Mouse (Mus musculus): ENCODE data around the gene Zc3h15. TPM values are rescaled to one million over a fixed set of nuclear protein-coding genes. Genes with fewer than 3 reads are reported as not detected.
"Not testable (repeated sequence)": the region's sequence is repeated elsewhere in the genome, so short reads cannot be mapped to it uniquely, and the experiment has no call there.

Gene Zc3h15
- polyA plus RNA-seq, 1 experiment from 2014 or later: 134 TPM

DNA sequence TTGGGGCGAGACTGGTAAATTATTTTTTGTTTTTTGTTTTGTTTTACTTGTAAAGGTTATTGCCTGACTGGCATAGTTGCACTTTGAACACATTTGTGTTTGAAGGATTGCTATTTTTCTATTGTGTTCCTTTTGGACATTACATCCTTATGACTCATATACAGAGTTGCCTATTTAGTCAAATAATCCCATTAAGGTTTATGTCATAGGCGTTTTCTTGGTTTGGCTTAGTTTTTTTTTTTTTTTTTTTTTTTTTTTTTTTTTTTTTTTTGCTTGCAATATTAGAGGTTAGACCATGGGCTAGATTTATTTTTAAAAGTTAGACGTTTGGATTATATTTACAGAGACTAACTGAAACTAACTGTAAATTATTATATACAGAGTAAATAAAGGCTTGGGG, 15.0 kb downstream of the Zc3h15 start:
- peaks cover 84% of the 10 kb centered on the region for H3K36me3 ChIP-seq
- H3K4me3 ChIP-seq: no peak overlapping the region
- H3K9me3 ChIP-seq (replicated peaks): no peaks in the 10 kb centered on the region
- DNase-seq (ENCODE audit: low spot score): no peak
- H3K27ac ChIP-seq: no peak overlapping the region
- no peaks in the 10 kb centered on the region for H3K4me1 ChIP-seq
- 84% methylated on average over 3 of the region's 3 CpGs for WGBS
- no peaks in the 10 kb centered on the region for H3K27me3 ChIP-seq (ENCODE audit: low read depth, poor library complexity, severe bottlenecking)

DNA sequence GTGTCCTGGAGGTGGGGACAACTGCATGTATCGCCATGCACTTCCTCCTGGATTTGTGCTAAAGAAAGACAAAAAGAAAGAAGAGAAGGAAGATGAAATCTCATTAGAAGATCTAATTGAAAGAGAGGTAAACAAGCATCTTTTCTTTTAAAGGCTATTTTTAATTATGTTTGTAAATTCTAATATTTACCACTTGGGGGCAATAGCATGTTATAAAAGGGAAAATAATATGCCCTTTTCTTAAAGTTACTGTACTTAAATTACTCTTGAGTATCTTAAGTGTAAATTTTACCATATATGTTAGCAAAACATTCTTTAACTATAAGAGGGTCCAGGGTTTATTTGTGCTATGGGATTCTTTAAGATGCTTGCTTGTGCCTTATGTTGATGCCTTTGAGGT, 15.9 kb downstream of the Zc3h15 start:
- no peaks in the 10 kb centered on the region for H3K27me3 ChIP-seq (ENCODE audit: low read depth, poor library complexity, severe bottlenecking)
- no peaks in the 10 kb centered on the region for H3K4me1 ChIP-seq
- 88% methylated on average over 1 of the region's 1 CpGs for WGBS

DNA sequence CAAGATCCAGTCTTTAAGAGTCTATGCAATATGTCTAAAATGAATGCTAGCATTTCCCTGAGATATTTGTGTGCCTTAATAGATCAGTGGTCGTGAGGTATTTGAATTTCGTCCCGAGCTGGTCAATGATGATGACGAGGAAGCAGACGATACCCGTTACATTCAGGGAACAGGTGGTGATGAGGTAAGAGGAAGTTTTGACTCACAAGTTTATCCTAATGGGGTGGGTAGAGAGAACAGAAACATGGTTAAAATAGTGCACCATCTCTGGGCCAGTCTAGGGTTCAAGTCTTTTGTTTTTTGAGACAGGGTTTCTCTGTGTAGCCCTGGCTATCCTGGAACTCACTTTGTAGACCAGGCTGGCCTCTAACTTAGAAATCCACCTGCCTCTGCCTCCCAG, 17.1 kb downstream of the Zc3h15 start:
- no peak overlapping the region for H3K4me3 ChIP-seq
- WGBS: 96% methylated on average over 6 of the region's 6 CpGs
- no peak overlapping the region for H3K27ac ChIP-seq
- no peaks in the 10 kb centered on the region for H3K4me1 ChIP-seq
- peaks cover 77% of the 10 kb centered on the region for H3K36me3 ChIP-seq
- DNase-seq (ENCODE audit: low spot score): no peak
- no peaks in the 10 kb centered on the region for H3K27me3 ChIP-seq (ENCODE audit: low read depth, poor library complexity, severe bottlenecking)
- no peaks in the 10 kb centered on the region for H3K9me3 ChIP-seq (replicated peaks)

More for the DNA sequence above, 15.9 kb downstream of the Zc3h15 start:
- Histone ChIP-seq H3K27ac (no peak overlapping the region), H3K36me3 (peaks cover 79% of the 10 kb centered on the region), H3K9me3 (replicated peaks) (no peaks in the 10 kb centered on the region), H3K4me3 (no peak overlapping the region)
- DNase-seq (ENCODE audit: low spot score): no peak

DNA sequence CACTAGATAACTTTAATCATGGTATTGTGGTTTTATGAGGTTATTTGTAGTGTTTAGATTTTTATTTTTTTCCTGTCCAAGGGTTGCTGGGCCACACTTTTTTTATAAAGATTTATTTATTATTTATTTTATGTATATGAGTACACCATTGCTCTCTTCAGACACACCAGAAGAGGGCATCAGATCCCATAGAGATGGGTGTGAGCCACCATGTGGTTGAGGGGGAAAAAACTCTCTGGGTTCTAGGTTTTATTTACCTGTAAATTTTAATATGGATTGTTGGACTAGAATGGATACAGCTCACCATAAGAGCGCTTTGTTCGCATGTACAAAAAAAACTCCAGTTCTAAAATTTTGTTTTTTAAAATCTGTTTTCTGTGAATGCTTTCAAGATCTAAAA, 20.8 kb downstream of the Zc3h15 start:
- 98% methylated on average over 2 of the region's 2 CpGs for WGBS
- peaks cover 84% of the 10 kb centered on the region for H3K36me3 ChIP-seq
- not testable (repeated sequence) for H3K27me3 ChIP-seq (ENCODE audit: low read depth, poor library complexity, severe bottlenecking); DNase-seq (ENCODE audit: low spot score); H3K9me3 ChIP-seq (replicated peaks); H3K4me3 ChIP-seq; H3K27ac ChIP-seq; H3K4me1 ChIP-seq

DNA sequence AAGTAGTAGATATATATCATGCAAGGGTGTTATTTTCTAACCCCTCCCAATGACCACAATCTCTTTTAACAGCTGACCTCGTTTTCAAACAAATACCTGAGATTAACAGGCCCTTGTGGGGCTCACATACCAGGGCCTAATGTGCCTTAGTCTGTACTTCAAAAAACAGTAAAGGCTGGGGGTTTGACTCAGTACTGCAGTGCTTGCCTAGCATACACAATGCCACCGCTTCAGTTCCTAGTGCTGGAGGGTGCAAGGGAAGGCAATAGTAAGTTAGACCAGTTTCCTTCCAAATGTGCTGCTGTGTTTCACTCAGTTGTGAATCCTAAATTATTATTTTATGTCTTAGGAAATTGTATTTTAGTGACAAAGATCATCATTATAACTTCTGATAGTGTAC, 23.2 kb downstream of the Zc3h15 start:
- Histone ChIP-seq H3K36me3 (peaks cover 77% of the 10 kb centered on the region), H3K27ac (no peak overlapping the region), H3K4me1 (no peaks in the 10 kb centered on the region), H3K9me3 (replicated peaks) (no peaks in the 10 kb centered on the region), H3K27me3 (ENCODE audit: low read depth, poor library complexity, severe bottlenecking) (no peaks in the 10 kb centered on the region), H3K4me3 (no peak overlapping the region)
- no peak for DNase-seq (ENCODE audit: low spot score)
- 87% methylated on average over 2 of the region's 2 CpGs for WGBS

DNA sequence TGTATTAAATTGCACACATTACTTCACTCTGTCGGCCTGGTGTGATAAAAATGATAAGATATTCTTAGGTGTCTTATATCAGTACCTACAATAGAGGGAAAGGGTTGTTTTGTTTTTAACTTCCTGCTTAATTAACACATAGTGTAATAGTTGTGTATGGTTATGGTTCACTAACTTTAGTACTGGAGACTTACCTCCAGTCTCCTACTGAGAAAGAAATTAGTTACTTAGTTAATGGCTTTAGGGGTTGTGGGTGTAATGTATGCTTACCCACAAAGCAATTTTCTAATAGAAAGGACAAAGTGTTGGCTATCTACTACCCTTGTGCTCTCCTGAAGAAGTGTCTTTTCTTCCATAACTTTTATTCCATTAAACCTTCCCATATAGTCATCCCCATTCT, 23.8 kb downstream of the Zc3h15 start:
- Histone ChIP-seq H3K9me3 (replicated peaks) (no peaks in the 10 kb centered on the region), H3K27ac (no peak overlapping the region), H3K4me3 (no peak overlapping the region), H3K4me1 (no peaks in the 10 kb centered on the region), H3K36me3 (peaks cover 77% of the 10 kb centered on the region), H3K27me3 (ENCODE audit: low read depth, poor library complexity, severe bottlenecking) (no peaks in the 10 kb centered on the region)
- DNase-seq (ENCODE audit: low spot score): no peak
- 94% methylated on average over 1 of the region's 1 CpGs for WGBS

DNA sequence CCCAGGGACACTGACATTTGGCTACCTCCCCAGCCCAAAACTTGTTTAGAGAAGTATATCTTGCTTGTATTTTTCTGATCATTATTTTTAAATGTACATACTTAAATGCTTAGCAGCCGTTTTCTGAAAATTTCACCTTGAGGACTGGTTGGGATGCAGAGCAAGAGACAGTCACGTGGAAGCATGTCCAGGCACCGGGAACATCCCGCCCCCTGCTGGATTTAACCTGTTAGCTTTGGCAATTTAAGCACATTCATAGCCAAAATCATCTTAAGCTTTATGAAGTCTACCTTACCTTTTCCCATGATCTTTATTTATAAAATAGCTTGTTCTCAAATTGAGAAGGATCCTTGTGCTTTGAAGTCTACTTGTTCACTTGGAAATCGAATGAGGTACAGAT, 25.8 kb downstream of the Zc3h15 start:
- H3K36me3 ChIP-seq: peaks cover 82% of the 10 kb centered on the region
- WGBS: 89% methylated on average over 5 of the region's 5 CpGs
- H3K27me3 ChIP-seq (ENCODE audit: low read depth, poor library complexity, severe bottlenecking): no peaks in the 10 kb centered on the region
- no peak overlapping the region for H3K27ac ChIP-seq
- no peak overlapping the region for H3K4me3 ChIP-seq
- no peaks in the 10 kb centered on the region for H3K4me1 ChIP-seq
- H3K9me3 ChIP-seq (replicated peaks): no peaks in the 10 kb centered on the region
- DNase-seq (ENCODE audit: low spot score): no peak

DNA sequence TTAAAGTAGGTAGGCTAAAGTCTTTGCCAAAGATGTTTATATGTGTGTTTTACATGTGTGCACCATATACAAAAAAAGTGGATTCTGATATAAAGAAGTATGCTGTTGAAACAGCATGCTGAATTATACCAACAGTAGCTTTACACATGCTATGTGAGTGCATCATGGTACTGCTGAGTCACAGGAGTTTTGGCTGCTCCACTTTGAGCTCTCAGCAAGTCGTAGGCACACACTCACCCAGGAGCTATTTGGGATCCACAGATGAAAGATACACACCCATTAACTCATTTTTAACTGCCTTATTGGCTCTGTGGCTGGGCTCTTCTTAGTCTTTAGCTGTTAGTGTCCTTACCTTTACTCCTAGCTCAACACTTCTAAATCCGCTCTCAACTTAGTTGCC, 27.6 kb downstream of the Zc3h15 start:
- Histone ChIP-seq H3K9me3 (replicated peaks) (no peaks in the 10 kb centered on the region), H3K36me3 (peaks cover 69% of the 10 kb centered on the region), H3K4me3 (no peak overlapping the region), H3K27ac (no peak overlapping the region), H3K27me3 (ENCODE audit: low read depth, poor library complexity, severe bottlenecking) (no peaks in the 10 kb centered on the region), H3K4me1 (peaks cover 4% of the 10 kb centered on the region; the same call in 1 of the 2 replicates)
- 94% methylated on average over 2 of the region's 2 CpGs for WGBS
- DNase-seq (ENCODE audit: low spot score): no peak

DNA sequence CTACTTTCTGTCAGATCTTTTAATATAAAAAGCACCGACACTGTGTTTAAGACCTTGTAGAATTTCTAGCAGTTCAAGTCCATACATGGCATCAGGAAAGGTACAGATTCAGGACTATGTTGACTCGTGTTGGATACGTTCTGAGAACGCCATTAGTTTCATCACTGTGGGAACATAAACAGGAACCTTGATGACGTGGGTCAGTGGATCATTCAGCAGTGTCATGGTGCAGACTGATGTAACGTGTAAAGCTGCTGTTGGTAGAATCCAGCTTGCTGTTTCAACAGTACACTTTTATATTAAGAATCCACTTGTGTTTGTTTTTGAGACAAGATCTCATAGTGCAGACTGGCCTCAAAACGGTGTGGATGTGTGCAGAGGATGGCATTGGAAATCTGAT, 28.8 kb downstream of the Zc3h15 start:
- H3K27me3 ChIP-seq (ENCODE audit: low read depth, poor library complexity, severe bottlenecking): no peaks in the 10 kb centered on the region
- H3K9me3 ChIP-seq (replicated peaks): no peaks in the 10 kb centered on the region
- DNase-seq (ENCODE audit: low spot score): no peak
- H3K27ac ChIP-seq: no peak overlapping the region
- H3K4me3 ChIP-seq: no peak overlapping the region
- H3K36me3 ChIP-seq: peaks cover 56% of the 10 kb centered on the region
- 81% methylated on average over 7 of the region's 7 CpGs for WGBS
- H3K4me1 ChIP-seq: peaks cover 4% of the 10 kb centered on the region; the same call in 1 of the 2 replicates

DNA sequence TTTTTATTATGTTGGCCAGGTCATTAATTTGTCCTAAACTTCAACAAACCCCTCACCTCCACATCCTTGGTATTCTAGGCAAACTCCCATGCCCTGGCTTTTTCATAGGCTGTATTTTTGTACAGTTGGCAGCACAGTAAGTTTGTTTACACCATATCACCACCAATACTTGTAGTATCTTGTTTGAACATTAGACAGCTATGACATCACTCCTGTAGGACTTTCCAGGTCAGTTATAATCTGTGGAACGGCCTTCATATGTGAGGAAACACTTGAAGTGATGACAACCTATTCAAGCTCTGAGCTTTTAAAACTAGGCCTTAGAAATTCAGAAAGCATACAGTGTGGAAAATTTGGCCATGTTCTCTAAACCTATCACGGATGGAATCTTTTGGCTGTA, 29.6 kb downstream of the Zc3h15 start:
- Histone ChIP-seq H3K4me1 (peaks cover 4% of the 10 kb centered on the region; the same call in 1 of the 2 replicates), H3K9me3 (replicated peaks) (no peaks in the 10 kb centered on the region), H3K27me3 (ENCODE audit: low read depth, poor library complexity, severe bottlenecking) (no peaks in the 10 kb centered on the region), H3K36me3 (peaks cover 49% of the 10 kb centered on the region), H3K4me3 (no peak overlapping the region), H3K27ac (no peak overlapping the region)
- 92% methylated on average over 2 of the region's 2 CpGs for WGBS
- DNase-seq (ENCODE audit: low spot score): no peak

DNA sequence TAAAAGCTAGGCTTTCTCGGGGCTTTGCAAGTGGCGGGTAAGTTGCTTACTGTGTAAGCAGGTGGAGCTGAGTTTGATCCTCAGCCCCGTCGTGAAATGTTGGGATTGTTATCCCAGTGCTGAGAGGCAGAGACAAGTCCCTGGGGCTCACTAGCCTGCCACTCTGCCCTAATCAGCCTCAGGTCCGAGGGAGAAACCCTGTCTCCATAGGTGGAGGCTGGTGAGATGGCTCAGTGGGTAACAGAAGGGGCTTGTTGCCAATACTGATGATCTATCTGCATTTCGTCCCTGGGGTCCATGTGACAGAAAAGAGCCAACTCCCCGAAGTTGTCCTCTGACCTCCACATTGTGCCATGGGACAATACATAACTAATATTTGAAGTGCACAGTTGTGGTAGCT, 30.2 kb downstream of the Zc3h15 start:
- no peak for DNase-seq (ENCODE audit: low spot score)
- Histone ChIP-seq H3K9me3 (replicated peaks) (no peaks in the 10 kb centered on the region), H3K27ac (no peak overlapping the region), H3K36me3 (peaks cover 44% of the 10 kb centered on the region), H3K4me3 (no peak overlapping the region), H3K4me1 (peaks cover 4% of the 10 kb centered on the region; the same call in 1 of the 2 replicates), H3K27me3 (ENCODE audit: low read depth, poor library complexity, severe bottlenecking) (no peaks in the 10 kb centered on the region)
- 87% methylated on average over 7 of the region's 7 CpGs for WGBS

DNA sequence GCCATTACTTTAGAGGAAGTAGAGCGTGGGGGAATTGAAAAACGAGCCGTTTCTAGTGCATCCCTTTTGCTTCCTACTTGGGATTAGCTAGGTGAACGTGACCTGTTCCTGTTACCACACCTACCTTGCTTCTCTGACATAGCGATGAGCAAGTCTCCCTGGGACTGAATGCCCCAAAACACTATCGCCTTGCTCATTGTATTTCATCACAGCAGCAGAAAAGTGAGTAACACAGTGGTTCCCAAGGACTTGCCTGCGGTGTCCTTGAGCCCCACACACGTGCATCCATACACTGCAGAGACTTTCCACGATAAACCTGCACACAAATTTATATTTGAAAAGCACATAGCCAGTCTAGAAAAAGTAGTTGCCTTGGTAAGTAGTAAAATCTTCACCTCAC, 30.7 kb downstream of the Zc3h15 start:
- Histone ChIP-seq H3K4me3 (no peak overlapping the region), H3K36me3 (peaks cover 39% of the 10 kb centered on the region), H3K27me3 (ENCODE audit: low read depth, poor library complexity, severe bottlenecking) (no peaks in the 10 kb centered on the region), H3K27ac (no peak overlapping the region), H3K9me3 (replicated peaks) (no peaks in the 10 kb centered on the region), H3K4me1 (peaks cover 4% of the 10 kb centered on the region; the same call in 1 of the 2 replicates)
- DNase-seq (ENCODE audit: low spot score): no peak
- WGBS: 92% methylated on average over 9 of the region's 9 CpGs

DNA sequence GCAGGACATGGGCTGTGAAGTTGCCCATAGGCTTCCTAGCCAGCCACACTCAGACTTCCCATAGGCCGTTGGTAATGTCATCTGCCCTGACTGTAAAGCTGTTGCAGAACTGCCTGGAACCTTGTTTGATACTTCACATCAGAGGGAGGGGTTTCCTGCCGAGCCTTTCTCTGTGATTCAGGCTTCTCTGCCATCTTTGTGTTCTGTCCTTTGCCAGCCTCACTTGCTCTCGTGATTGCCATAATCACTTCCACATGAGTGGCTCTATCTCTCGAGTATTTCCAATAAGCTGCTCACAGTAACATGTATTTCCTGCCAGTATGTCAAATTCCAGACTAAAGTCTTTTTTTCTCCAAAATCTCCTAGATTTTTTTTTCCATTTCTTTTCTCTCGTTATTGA, 31.4 kb downstream of the Zc3h15 start:
- H3K36me3 ChIP-seq: peaks cover 33% of the 10 kb centered on the region
- H3K4me1 ChIP-seq: peaks cover 4% of the 10 kb centered on the region; the same call in 1 of the 2 replicates
- H3K27ac ChIP-seq: no peak overlapping the region
- H3K4me3 ChIP-seq: no peak overlapping the region
- WGBS: 55% methylated on average over 5 of the region's 5 CpGs
- no peak for DNase-seq (ENCODE audit: low spot score)
- no peaks in the 10 kb centered on the region for H3K9me3 ChIP-seq (replicated peaks)
- no peaks in the 10 kb centered on the region for H3K27me3 ChIP-seq (ENCODE audit: low read depth, poor library complexity, severe bottlenecking)

DNA sequence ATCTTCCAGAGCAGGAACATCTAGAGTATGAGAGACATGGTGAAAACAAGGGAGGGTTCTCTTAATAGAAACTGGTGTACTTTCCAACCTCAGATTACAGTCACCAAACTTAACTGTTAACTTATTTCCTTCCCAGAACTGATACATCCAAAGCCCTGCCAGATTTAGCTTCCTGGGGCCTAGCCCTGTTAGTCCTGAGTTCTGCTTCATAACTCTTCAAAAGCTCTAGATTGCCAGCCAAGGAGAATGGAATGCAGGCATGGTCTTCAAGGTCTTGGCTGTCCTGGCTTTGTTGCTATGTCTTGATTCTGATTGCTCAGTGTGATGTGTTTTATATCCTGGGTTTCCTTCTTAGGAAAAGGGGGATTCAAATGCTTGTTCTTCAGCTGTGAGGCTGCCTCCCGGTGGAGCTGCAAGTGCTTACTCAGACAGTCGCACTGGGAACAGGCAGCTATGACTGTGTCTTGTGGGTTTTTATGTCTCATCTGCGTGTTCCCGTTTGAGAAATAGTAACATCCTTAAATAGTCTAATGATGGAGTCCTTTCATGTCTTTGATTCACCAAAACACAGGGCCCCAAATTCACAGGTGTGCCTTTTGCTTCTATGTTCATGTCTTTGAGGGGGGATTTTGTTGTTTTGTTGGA, 32.1 kb downstream of the Zc3h15 start:
- 94% methylated on average over 4 of the region's 4 CpGs for WGBS

More for the DNA sequence above, 32.1 kb downstream of the Zc3h15 start:
- no peak overlapping the region for H3K4me3 ChIP-seq
- H3K9me3 ChIP-seq (replicated peaks): no peaks in the 10 kb centered on the region
- peaks cover 32% of the 10 kb centered on the region for H3K36me3 ChIP-seq
- H3K27me3 ChIP-seq (ENCODE audit: low read depth, poor library complexity, severe bottlenecking): no peaks in the 10 kb centered on the region
- no peak overlapping the region for H3K27ac ChIP-seq
- H3K4me1 ChIP-seq: peaks cover 6% of the 10 kb centered on the region
- DNase-seq (ENCODE audit: low spot score): no peak

Measured in limb, embryonic 10.5 days (tissue).